Mouse (Mus musculus) neural tube, embryonic 14.5 days (tissue): ENCODE data around the gene Hsh2d. TPM values are rescaled to one million over a fixed set of nuclear protein-coding genes. Genes with fewer than 3 reads are reported as not detected.
A peak's percentile ranks its signal among the peaks of the same experiment; 100 is the strongest.

Experiments used
- ATAC-seq: fragments of 200-750 bp; cut with Nextera tagmentation; 2 replicates; pipeline ENCODE4 v1.8.0; 2017; ENCODE audit warnings: low read depth, mild to moderate bottlenecking, moderate TSS enrichment, moderate library complexity
- H3K27ac ChIP-seq: fragments of 300-500 bp; sonication (generic); 2 replicates; pipeline ENCODE4 v1.5.1; 2014; ENCODE audit warnings: low read depth, mild to moderate bottlenecking, control low read depth, low read length, moderate library complexity, mixed read lengths
- H3K27me3 ChIP-seq: fragments of 300-500 bp; sonication (generic); 2 replicates; pipeline ENCODE4 v1.6.1; 2014; ENCODE audit warnings: low read length; ENCODE audit not compliant: control insufficient read depth, insufficient read depth
- H3K36me3 ChIP-seq: fragments of 300-500 bp; sonication (generic); 2 replicates; pipeline ENCODE4 v1.6.1; 2014; ENCODE audit warnings: low read length, mixed read lengths; ENCODE audit not compliant: control insufficient read depth, insufficient read depth
- H3K4me1 ChIP-seq: fragments of 300-500 bp; sonication (generic); 2 replicates; pipeline ENCODE4 v1.6.1; 2014; ENCODE audit warnings: low read length; ENCODE audit not compliant: control insufficient read depth, insufficient read depth
- H3K4me2 ChIP-seq: fragments of 300-500 bp; sonication (generic); 2 replicates; pipeline ENCODE4 v1.6.1; 2014; ENCODE audit warnings: mild to moderate bottlenecking, low read depth, low read length, control low read depth
- H3K4me3 ChIP-seq: fragments of 300-500 bp; sonication (generic); 2 replicates; pipeline ENCODE4 v1.5.1; 2014; ENCODE audit warnings: low read depth, low read length, control low read depth, mixed read lengths
- H3K9ac ChIP-seq: fragments of 300-500 bp; sonication (generic); replicated peaks from 2 replicates; pipeline ENCODE4 v1.6.1; 2014; ENCODE audit warnings: low read depth, mild to moderate bottlenecking, control low read depth, low read length, mixed read lengths
- H3K9me3 ChIP-seq: fragments of 300-500 bp; sonication (generic); 2 replicates; pipeline ENCODE4 v1.6.1; 2016; ENCODE audit warnings: low read length; ENCODE audit not compliant: control insufficient read depth
- WGBS: fragments of 180-500 bp; shearing (Covaris S2); extraction: QIAGEN DNeasy Blood & Tissue Kit; methylation state at CpG from one replicate; pipeline ENCODE4 v1.1.7; 2014; 5-methylcytosine and 5-hydroxymethylcytosine counted together
- polyA plus RNA-seq: library from polyadenylated mRNA; unstranded; fragments of >200 nt; fragmentation: Nextera tagmentation; extraction: Ambion mirVana; gene quantifications from 2 replicates; pipeline ENCODE4 v1.2.1, GENCODE M21; 2014

Hsh2d gene
- polyA plus RNA-seq, 1 experiment from 2014 or later = not detected

DNA sequence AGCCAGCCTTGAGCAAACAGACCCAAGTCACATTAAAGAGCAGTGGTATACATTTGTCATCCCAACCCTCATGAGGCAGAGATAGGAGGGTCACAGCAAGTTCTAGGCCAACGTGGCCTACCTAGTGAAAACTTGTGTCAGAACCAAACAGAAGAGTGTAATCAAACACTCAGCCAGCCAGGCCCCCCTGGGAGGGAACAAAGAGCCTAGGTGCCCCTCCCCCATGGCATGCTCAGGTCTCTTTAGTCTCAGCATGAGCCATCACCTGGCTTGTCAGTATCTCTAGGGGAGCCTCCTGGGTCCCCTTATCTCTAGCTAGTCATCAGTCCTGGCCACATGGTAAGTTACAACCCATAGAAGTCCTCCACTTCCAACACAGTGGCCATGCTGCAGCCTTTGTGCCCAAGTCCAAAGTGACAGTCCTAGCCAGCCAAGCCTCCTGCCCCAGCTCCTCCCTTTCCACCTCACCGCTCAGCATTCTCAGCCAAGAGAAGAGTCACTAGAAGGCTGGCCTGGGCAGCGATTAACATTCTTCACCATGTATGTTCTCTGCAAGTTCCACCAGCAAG lies 19.7 kb upstream of the Hsh2d start:
- H3K4me1 ChIP-seq = no peaks in the 10 kb centered on the region
- H3K4me2 ChIP-seq = no peak overlapping the region
- H3K36me3 ChIP-seq = peaks cover 58% of the 10 kb centered on the region
- H3K4me3 ChIP-seq = no peak overlapping the region
- no peak overlapping the region for H3K27ac ChIP-seq
- no peaks in the 10 kb centered on the region for H3K9me3 ChIP-seq
- H3K27me3 ChIP-seq = no peaks in the 10 kb centered on the region
- no peak overlapping the region for H3K9ac ChIP-seq
- no peak for ATAC-seq
- WGBS = 87% methylated on average over 3 of the region's 3 CpGs

- Histone ChIP-seq H3K4me2 (no peak overlapping the region), H3K4me3 (no peak overlapping the region), H3K36me3 (peaks cover 45% of the 10 kb centered on the region), H3K4me1 (no peaks in the 10 kb centered on the region), H3K9ac (no peak overlapping the region), H3K27me3 (no peaks in the 10 kb centered on the region), H3K9me3 (no peaks in the 10 kb centered on the region), H3K27ac (no peak overlapping the region)
- peak; percentile 62; the same call in 1 of the 2 replicates for ATAC-seq
- 60% methylated on average over 5 of the region's 5 CpGs for WGBS
Observed at GRCm38 (mm10) chr8:72177346-72177925, 12.0 kb upstream of the Hsh2d start.

- Histone ChIP-seq H3K36me3 (no peaks in the 10 kb centered on the region; the same call in 1 of the 2 replicates), H3K4me2 (no peak overlapping the region), H3K4me1 (no peaks in the 10 kb centered on the region), H3K9ac (no peak overlapping the region), H3K27ac (no peak overlapping the region), H3K4me3 (no peak overlapping the region), H3K9me3 (no peaks in the 10 kb centered on the region), H3K27me3 (no peaks in the 10 kb centered on the region)
- WGBS = 72% methylated on average over 2 of the region's 2 CpGs
- no peak for ATAC-seq
Observed at GRCm38 (mm10) chr8:72183554-72184202, 5.8 kb upstream of the Hsh2d start.

DNA sequence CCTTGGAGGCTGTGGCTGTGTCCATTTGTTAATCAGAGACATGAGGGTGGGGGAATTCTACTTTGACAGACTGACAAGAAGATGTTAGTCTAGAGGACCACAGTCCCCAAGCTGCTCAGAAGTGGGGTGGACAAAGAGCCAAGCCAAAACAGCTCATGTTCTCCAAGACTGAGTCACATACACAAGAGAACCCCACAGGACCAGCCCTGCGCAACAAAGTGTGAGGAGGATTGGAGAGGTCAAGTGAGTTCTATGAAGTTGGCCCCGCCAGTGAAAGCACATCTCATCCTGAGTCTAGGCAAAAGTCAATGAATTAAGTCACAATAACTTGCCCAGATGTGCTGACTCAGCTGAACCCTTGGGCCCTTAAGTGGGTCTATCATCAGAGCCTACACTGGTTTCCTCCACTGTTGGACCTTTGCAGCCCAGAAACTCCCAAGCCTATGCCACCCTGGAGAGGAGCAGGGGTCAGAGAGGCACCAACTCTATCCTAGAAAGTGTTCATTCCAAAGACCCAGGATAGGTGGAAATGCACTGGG lies 1.6 kb upstream of the Hsh2d start:
- H3K4me3 ChIP-seq = no peak overlapping the region
- WGBS = 90% methylated on average over 2 of the region's 2 CpGs
- no peak overlapping the region for H3K4me2 ChIP-seq
- no peaks in the 10 kb centered on the region for H3K4me1 ChIP-seq
- H3K9me3 ChIP-seq = no peaks in the 10 kb centered on the region
- H3K9ac ChIP-seq = no peak overlapping the region
- H3K27ac ChIP-seq = no peak overlapping the region
- ATAC-seq = no peak
- H3K27me3 ChIP-seq = no peaks in the 10 kb centered on the region
- H3K36me3 ChIP-seq = no peaks in the 10 kb centered on the region

DNA sequence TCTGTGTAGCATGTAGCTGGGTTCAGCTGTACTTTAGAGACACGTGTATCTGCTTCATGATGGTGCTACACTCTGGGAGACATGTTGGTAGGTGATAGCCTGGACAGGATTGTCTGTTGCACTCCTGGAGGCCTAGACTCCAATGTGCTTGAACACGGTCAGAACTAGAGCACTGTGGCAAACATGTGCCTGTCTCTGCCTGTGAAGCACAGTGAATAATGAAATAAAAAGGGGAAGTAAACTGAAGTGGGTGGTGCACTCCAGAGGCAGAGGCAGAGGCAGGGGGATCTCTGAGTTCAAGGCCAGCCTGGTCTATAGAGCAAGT lies 739 bp downstream of the Hsh2d start:
- WGBS = 87% methylated on average over 2 of the region's 2 CpGs
- H3K36me3 ChIP-seq = no peaks in the 10 kb centered on the region
- H3K4me3 ChIP-seq = no peak overlapping the region
- no peak for ATAC-seq
- H3K27me3 ChIP-seq = no peaks in the 10 kb centered on the region
- H3K27ac ChIP-seq = no peak overlapping the region
- H3K4me2 ChIP-seq = no peak overlapping the region
- H3K4me1 ChIP-seq = no peaks in the 10 kb centered on the region
- H3K9me3 ChIP-seq = no peaks in the 10 kb centered on the region
- H3K9ac ChIP-seq = no peak overlapping the region

GRCm38 (mm10) chr8:72192065-72192464 lies 2.6 kb downstream of the Hsh2d start:
- Histone ChIP-seq H3K36me3 (no peaks in the 10 kb centered on the region), H3K4me3 (no peak overlapping the region), H3K9ac (no peak overlapping the region), H3K4me1 (no peaks in the 10 kb centered on the region), H3K4me2 (no peak overlapping the region), H3K27me3 (no peaks in the 10 kb centered on the region), H3K27ac (no peak overlapping the region), H3K9me3 (no peaks in the 10 kb centered on the region)
- ATAC-seq = no peak

DNA sequence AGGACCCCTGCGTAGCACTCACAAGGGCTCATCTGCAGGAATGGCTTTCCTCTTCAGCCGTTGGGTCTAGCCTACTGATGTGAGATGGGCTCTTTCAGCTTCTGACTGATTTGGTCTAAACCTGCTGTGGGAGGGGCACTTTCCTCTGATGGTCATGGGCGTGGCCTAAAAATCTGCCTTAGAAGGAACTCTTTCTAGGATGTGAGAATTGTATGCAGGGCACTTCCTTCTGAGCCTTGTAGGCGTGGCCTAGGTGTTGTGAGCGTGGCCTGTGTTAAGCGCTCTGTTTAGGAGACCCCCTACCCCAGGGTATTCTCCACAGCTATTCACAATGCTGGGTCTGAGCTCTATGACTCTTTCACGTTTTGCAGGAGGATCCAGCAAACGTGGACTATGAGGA lies 8.6 kb downstream of the Hsh2d start:
- Histone ChIP-seq H3K9ac (no peak overlapping the region), H3K27me3 (no peaks in the 10 kb centered on the region), H3K36me3 (no peaks in the 10 kb centered on the region), H3K9me3 (no peaks in the 10 kb centered on the region), H3K4me2 (no peak overlapping the region), H3K4me1 (no peaks in the 10 kb centered on the region), H3K27ac (no peak overlapping the region), H3K4me3 (no peak overlapping the region)
- WGBS = 61% methylated on average over 8 of the region's 8 CpGs
- no peak for ATAC-seq

- Histone ChIP-seq H3K9ac (no peak overlapping the region), H3K27ac (no peak overlapping the region), H3K4me3 (no peak overlapping the region), H3K4me2 (no peak overlapping the region), H3K36me3 (no peaks in the 10 kb centered on the region), H3K9me3 (peaks cover 7% of the 10 kb centered on the region; the same call in 1 of the 2 replicates), H3K27me3 (no peaks in the 10 kb centered on the region), H3K4me1 (no peaks in the 10 kb centered on the region)
- ATAC-seq = no peak
- 67% methylated on average over 1 of the region's 1 CpGs for WGBS
Observed at GRCm38 (mm10) chr8:72208582-72208981, 19.1 kb downstream of the Hsh2d start.

GRCm38 (mm10) chr8:72210222-72210621 lies 20.8 kb downstream of the Hsh2d start:
- Histone ChIP-seq H3K27me3 (no peaks in the 10 kb centered on the region), H3K4me3 (no peak overlapping the region), H3K9ac (no peak overlapping the region), H3K27ac (no peak overlapping the region), H3K4me2 (no peak overlapping the region), H3K4me1 (no peaks in the 10 kb centered on the region), H3K36me3 (no peaks in the 10 kb centered on the region), H3K9me3 (no peaks in the 10 kb centered on the region)
- WGBS = 79% methylated on average over 4 of the region's 4 CpGs
- no peak for ATAC-seq
